Mouse (Mus musculus): ENCODE results near the gene Rnf130.

DNA sequence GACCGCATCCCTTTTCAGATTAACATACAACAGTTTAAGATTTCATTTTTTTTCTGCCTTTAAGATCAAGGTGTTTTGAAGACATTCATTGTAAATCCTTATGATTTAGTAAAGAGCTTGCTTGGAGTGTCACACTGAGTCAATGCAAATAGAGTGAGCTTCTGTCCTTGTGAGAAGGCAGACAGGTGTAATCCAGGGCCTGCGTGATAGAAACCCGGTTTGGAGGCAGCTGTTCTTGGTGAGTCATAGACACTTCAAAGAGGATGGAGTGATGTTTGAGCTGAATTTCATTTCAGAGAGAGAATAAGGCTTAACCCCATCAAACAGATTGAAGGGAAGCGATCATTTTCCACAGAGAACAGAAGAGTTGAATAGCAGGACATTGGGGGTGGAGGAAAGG, 51.6 kb downstream of the Rnf130 start:
- TF ChIP-seq CTCF (IDR thresholded peaks at IDR 0.05) = no peak
- no peak for TF ChIP-seq EP300 (IDR thresholded peaks at IDR 0.05)

All from lung, postnatal 0 days (tissue).